Mouse (Mus musculus): Measurements from ENCODE around the gene Tmem167. TPM values are rescaled to one million over a fixed set of nuclear protein-coding genes. Genes with fewer than 3 reads are reported as not detected.
A peak's percentile ranks its signal among the peaks of the same experiment; 100 is the strongest.

Gene Tmem167
- polyA plus RNA-seq, 1 experiment from 2014 or later, result 60.9 TPM

- Histone ChIP-seq H3K9ac (replicated peaks; ENCODE audit: low read length) (no peak overlapping the region), H3K27ac (ENCODE audit: low read length) (no peak overlapping the region), H3K36me3 (ENCODE audit: insufficient read depth, low read length) (no peaks in the 10 kb centered on the region), H3K4me1 (ENCODE audit: insufficient read depth, low read length) (no peaks in the 10 kb centered on the region), H3K4me2 (replicated peaks; ENCODE audit: low read depth, low read length) (no peak overlapping the region), H3K4me3 (ENCODE audit: low read length) (no peak overlapping the region), H3K9me3 (ENCODE audit: low read length) (no peaks in the 10 kb centered on the region), H3K27me3 (ENCODE audit: insufficient read depth, low read length) (no peaks in the 10 kb centered on the region)
- 87% methylated on average over 3 of the region's 3 CpGs for WGBS
- no peak for ATAC-seq (ENCODE audit: low FRiP score, low TSS enrichment)
Observed at GRCm38 (mm10) chr13:90136156-90136910, 47.4 kb downstream of the Tmem167 start.

DNA sequence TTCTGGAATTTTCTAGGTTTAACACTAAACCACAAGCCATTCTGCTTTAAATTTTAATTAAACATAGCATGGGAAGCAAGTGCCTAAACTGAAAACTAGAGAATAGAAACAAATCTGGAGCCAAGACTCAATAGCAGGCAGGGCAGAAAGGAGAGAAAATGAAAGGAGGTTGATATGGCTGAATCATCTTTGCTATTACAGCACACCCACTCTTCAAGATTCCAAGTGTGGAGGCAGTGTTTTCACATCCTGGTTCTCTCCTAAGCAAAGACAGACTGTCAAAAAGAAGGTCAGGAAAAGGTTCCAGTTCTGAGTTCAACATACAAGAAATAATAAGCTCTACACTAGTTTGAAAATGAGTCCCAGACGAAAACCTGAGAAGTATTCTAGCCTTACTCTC lies 52.8 kb downstream of the Tmem167 start:
- Histone ChIP-seq H3K9ac (replicated peaks; ENCODE audit: low read length) (no peak overlapping the region), H3K4me3 (ENCODE audit: low read length) (no peak overlapping the region), H3K27me3 (ENCODE audit: insufficient read depth, low read length) (no peaks in the 10 kb centered on the region), H3K4me2 (replicated peaks; ENCODE audit: low read depth, low read length) (no peak overlapping the region), H3K4me1 (ENCODE audit: insufficient read depth, low read length) (no peaks in the 10 kb centered on the region), H3K36me3 (ENCODE audit: insufficient read depth, low read length) (no peaks in the 10 kb centered on the region), H3K27ac (ENCODE audit: low read length) (no peak overlapping the region), H3K9me3 (ENCODE audit: low read length) (no peaks in the 10 kb centered on the region)
- WGBS, result 93% methylated on average over 1 of the region's 1 CpGs
- ATAC-seq (ENCODE audit: low FRiP score, low TSS enrichment), result no peak

GRCm38 (mm10) chr13:90143245-90143644 lies 54.3 kb downstream of the Tmem167 start:
- 26% methylated on average over 4 of the region's 4 CpGs for WGBS

DNA sequence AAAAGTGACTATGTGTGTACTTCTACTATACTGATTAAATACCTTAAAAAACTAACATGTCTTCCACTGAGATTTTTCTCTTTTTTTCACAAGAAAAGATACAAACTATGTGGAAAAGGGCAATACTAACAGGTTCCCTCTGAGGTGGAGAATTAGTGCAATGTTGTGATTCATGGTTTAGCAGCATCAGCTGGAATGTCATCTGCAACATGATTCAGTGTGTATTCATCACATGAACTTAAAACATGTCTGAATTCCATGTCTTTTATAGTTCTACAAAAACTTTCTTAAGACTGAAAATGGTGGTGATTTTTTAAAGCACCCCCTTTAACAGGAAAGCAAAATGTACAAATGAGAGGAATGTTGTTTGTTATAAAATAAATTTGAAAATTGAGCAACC lies 63.0 kb downstream of the Tmem167 start:
- no peak for ATAC-seq (ENCODE audit: low FRiP score, low TSS enrichment)
- H3K27ac ChIP-seq (ENCODE audit: low read length), result no peak overlapping the region
- H3K4me2 ChIP-seq (replicated peaks; ENCODE audit: low read depth, low read length), result no peak overlapping the region
- H3K36me3 ChIP-seq (ENCODE audit: insufficient read depth, low read length), result no peaks in the 10 kb centered on the region
- no peaks in the 10 kb centered on the region for H3K27me3 ChIP-seq (ENCODE audit: insufficient read depth, low read length)
- H3K9me3 ChIP-seq (ENCODE audit: low read length), result no peaks in the 10 kb centered on the region
- H3K4me3 ChIP-seq (ENCODE audit: low read length), result no peak overlapping the region
- no peaks in the 10 kb centered on the region for H3K4me1 ChIP-seq (ENCODE audit: insufficient read depth, low read length)
- H3K9ac ChIP-seq (replicated peaks; ENCODE audit: low read length), result no peak overlapping the region

More at GRCm38 (mm10) chr13:90143245-90143644, 54.3 kb downstream of the Tmem167 start:
- Histone ChIP-seq H3K4me3 (ENCODE audit: low read length) (no peak overlapping the region), H3K27me3 (ENCODE audit: insufficient read depth, low read length) (no peaks in the 10 kb centered on the region), H3K4me1 (ENCODE audit: insufficient read depth, low read length) (no peaks in the 10 kb centered on the region), H3K4me2 (replicated peaks; ENCODE audit: low read depth, low read length) (no peak overlapping the region), H3K36me3 (ENCODE audit: insufficient read depth, low read length) (no peaks in the 10 kb centered on the region), H3K9ac (replicated peaks; ENCODE audit: low read length) (no peak overlapping the region), H3K27ac (ENCODE audit: low read length) (no peak overlapping the region), H3K9me3 (ENCODE audit: low read length) (no peaks in the 10 kb centered on the region)
- ATAC-seq (ENCODE audit: low FRiP score, low TSS enrichment), result no peak

DNA sequence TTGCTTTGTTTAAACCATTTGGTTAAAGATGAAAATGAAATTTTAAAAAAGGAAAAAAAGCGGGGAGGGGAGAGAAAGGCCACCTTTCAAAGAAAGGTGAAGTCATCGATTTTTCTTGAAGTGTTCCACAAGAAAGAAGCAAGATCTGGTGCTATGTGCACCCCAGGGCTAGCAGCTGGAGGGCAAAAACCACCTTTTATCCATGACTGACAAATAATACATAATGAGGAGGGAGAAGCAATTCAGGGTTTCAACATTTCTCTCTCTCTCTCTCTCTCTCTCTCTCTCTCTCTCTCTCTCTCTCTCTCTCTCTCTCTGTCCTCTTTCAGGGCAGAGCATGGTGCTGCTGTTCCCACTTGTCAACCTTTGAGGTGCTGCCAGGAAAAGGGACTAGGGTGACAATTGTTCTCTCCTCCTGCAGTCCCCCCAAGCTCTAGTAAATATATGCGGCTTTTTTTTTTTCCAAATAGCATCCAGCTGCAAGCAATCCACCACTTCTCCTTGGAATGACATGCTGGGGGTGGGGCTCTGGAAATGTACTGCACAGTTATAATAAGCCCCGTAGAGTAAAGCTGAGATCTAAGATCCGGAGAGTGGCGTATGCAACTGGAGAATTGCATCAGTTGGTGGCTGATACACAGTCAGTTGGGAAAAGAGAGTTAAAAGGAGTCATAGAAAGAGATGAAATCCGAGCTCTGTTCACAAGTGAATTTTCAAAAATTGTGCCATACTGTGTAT lies 63.8 kb downstream of the Tmem167 start:
- no peaks in the 10 kb centered on the region for H3K9me3 ChIP-seq (ENCODE audit: low read length)

GRCm38 (mm10) chr13:90164147-90164546 lies 75.2 kb downstream of the Tmem167 start:
- no peaks in the 10 kb centered on the region for H3K27me3 ChIP-seq (ENCODE audit: insufficient read depth, low read length)
- H3K4me1 ChIP-seq (ENCODE audit: insufficient read depth, low read length), result no peaks in the 10 kb centered on the region
- H3K9me3 ChIP-seq (ENCODE audit: low read length), result no peaks in the 10 kb centered on the region
- no peak for ATAC-seq (ENCODE audit: low FRiP score, low TSS enrichment)
- H3K4me2 ChIP-seq (replicated peaks; ENCODE audit: low read depth, low read length), result no peak overlapping the region
- WGBS, result 83% methylated on average over 2 of the region's 2 CpGs
- H3K4me3 ChIP-seq (ENCODE audit: low read length), result no peak overlapping the region
- H3K9ac ChIP-seq (replicated peaks; ENCODE audit: low read length), result no peak overlapping the region
- H3K27ac ChIP-seq (ENCODE audit: low read length), result no peak overlapping the region
- H3K36me3 ChIP-seq (ENCODE audit: insufficient read depth, low read length), result no peaks in the 10 kb centered on the region

More for the DNA sequence above, 63.8 kb downstream of the Tmem167 start:
- H3K27ac ChIP-seq (ENCODE audit: low read length), result no peak overlapping the region
- peak; percentile 76; the same call in 1 of the 2 replicates for ATAC-seq (ENCODE audit: low FRiP score, low TSS enrichment)
- no peaks in the 10 kb centered on the region for H3K27me3 ChIP-seq (ENCODE audit: insufficient read depth, low read length)
- no peak overlapping the region for H3K4me3 ChIP-seq (ENCODE audit: low read length)
- WGBS, result 53% methylated on average over 7 of the region's 7 CpGs
- H3K9ac ChIP-seq (replicated peaks; ENCODE audit: low read length), result no peak overlapping the region
- no peaks in the 10 kb centered on the region for H3K36me3 ChIP-seq (ENCODE audit: insufficient read depth, low read length)
- no peak overlapping the region for H3K4me2 ChIP-seq (replicated peaks; ENCODE audit: low read depth, low read length)
- H3K4me1 ChIP-seq (ENCODE audit: insufficient read depth, low read length), result no peaks in the 10 kb centered on the region

- no peak overlapping the region for H3K27ac ChIP-seq (ENCODE audit: low read length)
- H3K9me3 ChIP-seq (ENCODE audit: low read length), result no peaks in the 10 kb centered on the region
- WGBS, result 63% methylated on average over 3 of the region's 3 CpGs
- H3K9ac ChIP-seq (replicated peaks; ENCODE audit: low read length), result no peak overlapping the region
- peaks cover 9% of the 10 kb centered on the region for H3K4me1 ChIP-seq (ENCODE audit: insufficient read depth, low read length)
- H3K36me3 ChIP-seq (ENCODE audit: insufficient read depth, low read length), result no peaks in the 10 kb centered on the region
- H3K27me3 ChIP-seq (ENCODE audit: insufficient read depth, low read length), result no peaks in the 10 kb centered on the region
- H3K4me3 ChIP-seq (ENCODE audit: low read length), result no peak overlapping the region
- H3K4me2 ChIP-seq (replicated peaks; ENCODE audit: low read depth, low read length), result no peak overlapping the region
- ATAC-seq (ENCODE audit: low FRiP score, low TSS enrichment), result no peak
Observed at GRCm38 (mm10) chr13:90167044-90167443, 78.1 kb downstream of the Tmem167 start.

DNA sequence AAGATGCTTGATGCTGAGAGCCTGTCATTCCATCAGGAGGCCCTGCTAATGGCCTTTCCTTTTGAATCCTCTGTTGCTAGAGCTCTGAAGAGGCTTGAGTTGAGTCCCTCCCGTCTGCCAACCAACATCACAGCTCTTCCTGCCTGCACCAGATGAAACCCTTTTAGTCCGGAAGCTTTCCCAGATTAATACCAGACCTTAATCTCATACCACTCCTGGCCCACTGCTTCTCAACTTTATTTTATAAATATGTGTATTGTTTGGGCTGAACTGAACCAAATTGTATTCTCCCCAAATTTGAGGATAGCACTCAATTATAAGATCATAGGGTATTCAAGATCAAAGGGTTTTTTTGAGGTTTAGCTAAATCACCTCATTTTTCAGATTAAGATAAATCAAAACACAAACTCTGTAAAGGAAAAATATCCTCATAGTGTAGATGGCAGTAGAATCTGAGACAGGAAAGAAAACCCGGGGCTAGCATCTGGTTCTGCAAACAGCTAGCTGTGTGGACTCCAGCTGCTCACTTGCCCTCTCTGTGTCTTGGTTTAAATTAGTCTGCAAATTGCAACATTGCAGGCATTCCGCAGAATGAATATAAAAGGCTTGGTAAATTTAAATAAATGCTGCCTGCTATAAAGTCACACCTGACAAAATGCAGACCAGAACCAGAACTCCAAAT lies 81.3 kb downstream of the Tmem167 start:
- no peaks in the 10 kb centered on the region for H3K36me3 ChIP-seq (ENCODE audit: insufficient read depth, low read length)
- no peak overlapping the region for H3K4me3 ChIP-seq (ENCODE audit: low read length)
- ATAC-seq (ENCODE audit: low FRiP score, low TSS enrichment), result peak; percentile 43; the same call in 1 of the 2 replicates
- H3K9me3 ChIP-seq (ENCODE audit: low read length), result no peaks in the 10 kb centered on the region
- H3K27ac ChIP-seq (ENCODE audit: low read length), result peak overlapping the region; percentile 35; the same call in 1 of the 2 replicates
- H3K4me2 ChIP-seq (replicated peaks; ENCODE audit: low read depth, low read length), result no peak overlapping the region
- H3K27me3 ChIP-seq (ENCODE audit: insufficient read depth, low read length), result no peaks in the 10 kb centered on the region
- 33% methylated on average over 4 of the region's 4 CpGs for WGBS
- peaks cover 9% of the 10 kb centered on the region for H3K4me1 ChIP-seq (ENCODE audit: insufficient read depth, low read length)
- H3K9ac ChIP-seq (replicated peaks; ENCODE audit: low read length), result no peak overlapping the region

GRCm38 (mm10) chr13:90170782-90171179 lies 81.9 kb downstream of the Tmem167 start:
- 3% methylated on average over 2 of the region's 2 CpGs for WGBS
- H3K9ac ChIP-seq (replicated peaks; ENCODE audit: low read length), result no peak overlapping the region
- H3K27ac ChIP-seq (ENCODE audit: low read length), result peak overlapping the region; percentile 35; the same call in 1 of the 2 replicates
- no peaks in the 10 kb centered on the region for H3K9me3 ChIP-seq (ENCODE audit: low read length)
- no peaks in the 10 kb centered on the region for H3K36me3 ChIP-seq (ENCODE audit: insufficient read depth, low read length)
- no peak overlapping the region for H3K4me3 ChIP-seq (ENCODE audit: low read length)
- peak; percentile 81; the same call in 1 of the 2 replicates for ATAC-seq (ENCODE audit: low FRiP score, low TSS enrichment)
- H3K4me2 ChIP-seq (replicated peaks; ENCODE audit: low read depth, low read length), result no peak overlapping the region
- no peaks in the 10 kb centered on the region for H3K27me3 ChIP-seq (ENCODE audit: insufficient read depth, low read length)
- H3K4me1 ChIP-seq (ENCODE audit: insufficient read depth, low read length), result peaks cover 9% of the 10 kb centered on the region
